Mouse (Mus musculus) kidney, adult 2 months (tissue): ENCODE measurements around the gene Arhgef10l.

Source experiments
- CTCF ChIP-seq: fragments of 200-500 bp; conservative IDR thresholded peaks from 2 replicates; pipeline ENCODE4 v1.5.1; 2011; ENCODE audit warnings: low read depth, mild to moderate bottlenecking, control low read depth, low read length, moderate library complexity, mixed read lengths; ENCODE audit not compliant: insufficient read depth, insufficient read length
- POLR2A ChIP-seq: fragments of 200-500 bp; IDR thresholded peaks from one replicate; pipeline ENCODE4 v1.6.1; 2011; ENCODE audit warnings: low read depth, low read length, control low read depth

DNA sequence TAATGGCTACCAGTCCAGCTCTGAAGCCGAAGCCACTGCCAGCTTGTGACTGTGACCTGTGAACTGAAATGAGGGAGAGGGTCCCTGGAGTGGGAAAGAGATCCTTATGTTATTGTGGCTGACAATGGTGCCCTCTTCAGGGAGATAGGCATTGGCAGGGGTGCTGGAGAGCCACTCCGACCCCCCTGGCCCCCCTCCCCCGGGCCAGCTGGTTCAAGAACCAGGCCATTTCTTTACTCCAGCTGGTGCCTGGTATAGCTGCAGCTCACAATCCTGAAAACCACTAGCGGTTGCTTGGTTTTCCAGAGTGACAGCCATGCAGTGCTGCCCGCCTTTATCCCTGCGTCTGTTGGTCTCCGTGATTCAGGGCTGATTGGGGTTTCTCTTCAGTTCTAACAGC, 43.3 kb upstream of the Arhgef10l start:
- TF ChIP-seq CTCF (no peak), POLR2A (no peak)
